Mouse (Mus musculus): ENCODE data around the gene Cox7a1.
A peak's percentile ranks its signal among the peaks of the same experiment; 100 is the strongest.
"Not testable (repeated sequence)": the region's sequence is repeated elsewhere in the genome, so short reads cannot be mapped to it uniquely, and the experiment has no call there.

Gene Cox7a1

DNA sequence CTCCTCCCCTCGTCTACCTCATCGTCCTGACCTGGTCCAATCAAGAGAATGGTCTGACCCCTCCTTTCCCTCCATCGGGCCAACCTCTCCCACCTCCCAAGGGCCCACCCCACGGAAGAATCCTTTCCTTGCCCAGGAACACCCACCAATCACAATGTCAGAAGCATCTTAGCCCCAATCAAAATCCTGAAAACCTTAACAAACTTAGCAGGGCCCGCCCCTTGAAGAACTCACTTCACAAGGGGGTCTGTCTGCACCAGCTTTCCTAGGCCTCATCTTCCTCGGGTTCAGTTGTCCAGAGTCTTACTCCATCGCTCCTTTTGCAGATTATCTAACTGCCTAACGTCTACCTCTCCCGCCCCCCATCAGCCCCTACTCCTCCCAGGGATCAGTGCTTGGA is 9.1 kb downstream of the Cox7a1 start:
- no peak for DNase-seq (ENCODE audit: low read depth, low spot score)

DNA sequence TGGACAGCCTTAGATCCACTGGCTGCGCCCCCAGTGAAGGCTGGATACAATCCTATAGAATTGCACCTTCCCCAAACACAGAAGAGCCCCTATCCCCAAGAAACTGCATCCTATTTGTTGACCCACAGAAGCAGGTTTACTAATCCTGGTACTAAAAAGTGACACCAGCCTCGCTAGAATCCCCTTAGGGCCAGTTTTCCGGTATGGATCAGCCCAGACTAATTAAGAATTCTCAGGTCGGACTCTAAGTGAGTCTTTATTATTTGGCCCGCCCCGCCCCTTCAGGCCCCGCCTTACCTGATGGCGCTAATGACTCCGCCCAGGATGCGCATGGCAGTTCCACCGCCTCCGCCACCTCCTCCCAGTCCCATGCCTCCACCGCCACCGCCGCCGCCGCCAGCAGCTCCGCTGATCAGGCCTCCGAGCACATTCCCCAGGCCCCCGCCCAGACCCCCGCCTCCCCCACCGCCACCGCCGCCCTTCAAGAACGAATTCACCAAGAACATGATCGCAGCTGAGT is 9.7 kb downstream of the Cox7a1 start:
- peak; percentile 89 for DNase-seq (ENCODE audit: low read depth, low spot score)

DNA sequence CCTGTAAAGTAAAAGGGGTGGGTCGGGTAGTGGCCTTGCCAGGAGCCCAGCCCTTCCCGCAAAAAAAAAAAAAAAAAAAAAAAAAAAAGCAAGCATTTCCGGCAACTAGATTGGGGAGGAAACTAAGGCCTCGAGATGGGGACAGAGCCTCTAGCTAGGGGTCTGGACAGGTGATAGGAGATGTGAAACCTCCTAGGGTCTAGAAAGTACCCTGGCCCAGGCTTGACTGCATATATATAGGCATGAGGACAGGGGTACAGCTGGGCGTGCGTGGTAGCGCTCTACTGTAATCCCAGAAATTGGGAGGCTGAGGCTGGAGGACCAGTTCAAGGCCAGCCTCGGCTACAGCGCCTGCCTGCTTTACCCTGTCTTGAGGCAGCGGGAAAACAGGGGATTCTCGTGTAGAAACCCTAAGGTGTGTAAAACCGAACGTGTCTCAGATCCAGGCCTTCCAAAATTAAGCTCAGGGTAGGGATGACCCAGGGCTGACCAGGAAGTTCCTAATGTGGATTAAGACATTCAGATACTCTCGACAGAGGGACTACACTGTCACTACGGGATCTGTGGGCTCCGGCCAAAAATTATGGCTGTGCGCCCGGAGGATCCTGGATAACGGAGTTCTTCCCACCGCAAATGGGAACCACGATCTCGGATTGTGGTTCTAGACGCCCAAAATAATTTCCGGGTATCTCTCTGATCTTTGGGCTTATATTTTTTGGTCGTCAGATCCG is 10.3 kb downstream of the Cox7a1 start:
- DNase-seq (ENCODE audit: low read depth, low spot score), result peak; percentile 70

DNA sequence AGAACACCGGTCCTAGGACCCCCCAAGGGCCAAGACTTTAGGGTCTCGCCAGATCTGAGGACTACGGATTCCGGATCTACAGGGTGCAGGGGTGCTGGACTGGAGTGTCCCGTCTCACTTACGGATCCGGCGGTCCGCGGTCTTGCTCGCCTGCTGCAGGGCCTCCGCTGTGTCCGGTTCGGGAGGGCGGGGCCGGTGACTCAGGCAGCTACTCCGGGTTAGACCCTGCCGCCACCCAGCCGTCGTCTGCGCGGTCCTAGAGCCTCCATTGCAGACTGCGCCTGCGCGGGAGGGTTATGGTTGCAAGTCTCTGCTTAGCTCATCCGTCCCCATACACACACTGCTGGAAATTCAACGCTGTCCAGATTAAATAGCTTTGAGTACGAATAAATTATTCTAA is 10.9 kb downstream of the Cox7a1 start:
- peak; percentile 94 for DNase-seq (ENCODE audit: low read depth, low spot score)

DNA sequence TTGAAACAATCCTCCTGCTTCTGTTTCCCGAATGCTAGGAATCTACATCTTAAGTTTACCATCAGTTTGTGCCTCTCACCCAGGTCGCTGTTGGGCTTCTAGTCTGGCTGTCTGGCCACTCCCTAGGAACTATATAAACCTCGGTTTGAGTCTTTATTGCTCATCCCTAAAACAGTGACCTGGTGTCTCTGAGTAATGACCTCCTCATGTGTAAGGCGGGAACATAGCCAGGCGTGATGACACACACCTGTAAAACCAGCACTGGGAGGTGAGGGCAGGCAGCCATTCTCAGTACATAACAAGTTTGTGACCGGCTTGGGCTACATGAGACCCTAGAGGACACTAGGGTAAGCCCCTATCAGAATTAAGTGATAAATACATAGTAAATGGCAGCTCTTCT is 11.5 kb downstream of the Cox7a1 start:
- DNase-seq (ENCODE audit: low read depth, low spot score), result no peak

DNA sequence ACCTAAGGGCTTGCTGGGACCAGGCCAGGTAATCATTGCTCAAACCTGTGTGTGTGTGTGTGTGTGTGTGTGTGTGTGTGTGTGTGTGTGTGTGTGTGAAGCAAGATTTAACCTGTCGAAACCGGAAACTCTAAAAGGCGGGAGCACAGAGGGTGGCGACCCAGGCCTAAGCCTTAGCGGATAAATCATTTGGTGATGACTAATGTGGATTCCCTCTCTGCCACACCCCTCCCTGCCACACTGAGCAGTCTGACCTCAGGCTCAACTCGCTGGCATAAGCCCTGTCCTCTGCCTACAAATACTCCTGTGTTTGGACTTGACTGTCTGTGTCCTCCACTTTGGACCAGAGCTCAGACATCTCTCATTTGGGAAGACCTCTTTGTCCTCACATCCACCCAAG is 12.2 kb downstream of the Cox7a1 start:
- DNase-seq (ENCODE audit: low read depth, low spot score), result no peak

DNA sequence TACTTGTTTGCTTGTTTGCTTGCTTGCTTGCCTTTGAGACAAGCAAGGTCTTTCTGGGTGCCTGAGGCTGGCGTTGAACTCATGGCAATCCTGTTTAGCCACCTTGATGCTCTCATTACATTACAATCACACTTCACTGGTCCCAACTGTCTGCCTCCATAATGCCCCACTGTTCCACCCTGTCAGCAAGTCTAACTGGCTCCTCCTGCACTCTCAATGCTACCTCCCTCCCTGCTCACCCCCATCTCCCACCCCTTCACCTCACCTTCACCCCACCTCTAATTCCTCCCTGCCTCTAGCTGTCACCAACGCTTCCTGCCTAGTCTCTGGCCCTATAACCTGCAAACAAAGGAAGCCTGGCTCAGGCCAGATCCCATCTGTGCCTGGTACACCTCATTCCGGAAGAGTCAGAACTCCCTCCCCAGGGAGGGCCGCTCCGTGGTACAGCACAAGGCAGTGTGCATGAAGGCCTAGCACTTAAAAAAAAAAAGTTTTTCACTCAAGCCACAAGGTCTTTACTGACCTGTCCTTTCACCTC is 13.7 kb downstream of the Cox7a1 start:
- DNase-seq (ENCODE audit: low read depth, low spot score), result no peak

DNA sequence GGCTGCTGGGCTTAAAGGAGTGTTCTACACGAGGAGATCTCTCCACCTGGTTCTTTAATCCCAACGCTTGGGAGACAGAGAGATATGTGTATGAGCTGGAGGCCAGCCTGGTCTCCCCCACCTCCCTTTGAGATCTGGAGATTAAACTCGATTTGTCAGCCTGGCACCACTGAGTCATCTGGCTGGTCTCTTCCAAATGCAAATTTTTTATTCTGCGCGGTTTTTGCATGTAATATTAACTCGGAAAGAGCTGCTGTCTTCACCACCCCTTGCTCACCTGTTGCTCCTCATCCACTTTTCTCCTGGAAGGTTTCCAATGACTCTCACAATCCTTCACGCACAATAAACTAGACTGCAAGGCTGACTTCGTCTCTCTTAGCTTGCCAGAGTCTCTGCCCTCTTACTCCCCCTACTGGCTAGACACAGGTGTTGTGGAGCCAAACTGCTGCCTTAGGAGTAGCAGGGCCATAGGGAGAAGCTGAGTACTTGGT is 14.6 kb downstream of the Cox7a1 start, which contains the start of gene Capns1:
TSS of gene Capns1 (minus strand) at position 331 of the 491 bp plus-strand sequence.
- peak; percentile 81 for DNase-seq (ENCODE audit: low read depth, low spot score)

DNA sequence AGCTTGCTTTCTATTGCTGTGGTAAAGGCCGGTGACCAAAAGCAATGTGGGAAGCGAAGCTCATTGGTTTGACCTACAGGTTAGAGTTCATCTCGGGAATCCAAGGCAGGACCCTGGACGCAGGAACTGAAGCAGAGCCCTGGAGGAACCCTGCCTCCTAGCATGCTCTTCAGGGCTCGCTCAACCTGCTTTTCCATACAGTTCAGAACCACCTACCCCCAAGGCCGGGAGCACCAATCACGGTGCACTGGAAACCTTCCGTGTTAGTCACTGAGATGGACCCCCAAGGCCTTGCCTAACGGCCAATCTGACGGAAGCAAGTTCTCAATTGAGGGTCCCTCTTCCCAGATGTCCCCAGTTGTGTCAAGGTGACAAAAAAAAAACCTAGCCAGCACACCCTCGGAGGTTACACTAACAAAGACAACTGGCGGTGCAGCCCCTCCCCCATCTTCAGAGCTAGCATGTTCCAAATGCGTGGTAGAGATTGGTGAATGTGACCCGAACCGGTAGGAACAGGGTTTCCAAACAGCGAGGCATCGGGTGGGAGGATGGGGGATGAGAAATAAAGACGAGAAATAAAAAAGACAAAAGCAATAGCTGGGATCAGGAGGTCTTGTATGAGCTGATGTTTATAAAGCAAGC is 15.7 kb downstream of the Cox7a1 start:
- no peak for DNase-seq (ENCODE audit: low read depth, low spot score)

DNA sequence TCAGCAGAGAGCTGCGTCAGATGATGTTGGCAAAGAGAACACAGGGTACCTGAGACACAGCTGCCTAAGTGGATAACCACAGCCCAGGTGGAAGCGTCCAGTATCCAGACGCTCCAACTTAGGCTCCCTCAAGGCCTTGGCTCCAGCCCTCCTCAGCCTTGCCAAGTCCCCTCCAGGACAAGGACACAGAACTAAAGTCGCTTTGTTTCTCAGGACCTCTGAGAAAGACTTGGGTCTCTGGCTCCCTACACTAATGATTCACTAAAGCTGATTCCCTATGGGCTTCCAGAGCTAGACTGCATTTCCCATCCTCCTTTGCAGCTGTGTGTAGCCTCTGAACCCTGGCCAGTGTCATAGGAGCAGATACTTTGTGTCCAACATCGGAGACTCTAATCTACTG is 16.3 kb downstream of the Cox7a1 start:
- DNase-seq (ENCODE audit: low read depth, low spot score), result no peak

DNA sequence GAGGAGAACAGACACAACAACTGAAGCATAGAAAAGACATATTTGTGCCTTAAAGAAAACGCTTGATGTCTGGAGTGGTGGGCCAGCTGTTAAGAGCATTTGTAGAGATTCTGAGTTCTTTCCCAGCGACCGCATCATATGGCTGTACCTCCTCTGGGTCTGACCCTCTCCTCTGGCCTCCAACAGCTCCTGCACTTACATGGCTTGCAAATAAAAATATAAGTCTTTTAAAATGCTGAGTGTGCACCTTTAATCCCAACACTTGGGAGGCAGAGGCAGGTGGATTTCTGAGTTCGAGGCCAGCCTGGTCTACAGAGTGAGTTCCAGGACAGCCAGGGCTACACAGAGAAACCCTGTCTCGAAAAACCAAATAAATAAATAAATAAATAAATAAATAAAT is 16.7 kb downstream of the Cox7a1 start:
- DNase-seq (ENCODE audit: low read depth, low spot score), result not testable (repeated sequence)

DNA sequence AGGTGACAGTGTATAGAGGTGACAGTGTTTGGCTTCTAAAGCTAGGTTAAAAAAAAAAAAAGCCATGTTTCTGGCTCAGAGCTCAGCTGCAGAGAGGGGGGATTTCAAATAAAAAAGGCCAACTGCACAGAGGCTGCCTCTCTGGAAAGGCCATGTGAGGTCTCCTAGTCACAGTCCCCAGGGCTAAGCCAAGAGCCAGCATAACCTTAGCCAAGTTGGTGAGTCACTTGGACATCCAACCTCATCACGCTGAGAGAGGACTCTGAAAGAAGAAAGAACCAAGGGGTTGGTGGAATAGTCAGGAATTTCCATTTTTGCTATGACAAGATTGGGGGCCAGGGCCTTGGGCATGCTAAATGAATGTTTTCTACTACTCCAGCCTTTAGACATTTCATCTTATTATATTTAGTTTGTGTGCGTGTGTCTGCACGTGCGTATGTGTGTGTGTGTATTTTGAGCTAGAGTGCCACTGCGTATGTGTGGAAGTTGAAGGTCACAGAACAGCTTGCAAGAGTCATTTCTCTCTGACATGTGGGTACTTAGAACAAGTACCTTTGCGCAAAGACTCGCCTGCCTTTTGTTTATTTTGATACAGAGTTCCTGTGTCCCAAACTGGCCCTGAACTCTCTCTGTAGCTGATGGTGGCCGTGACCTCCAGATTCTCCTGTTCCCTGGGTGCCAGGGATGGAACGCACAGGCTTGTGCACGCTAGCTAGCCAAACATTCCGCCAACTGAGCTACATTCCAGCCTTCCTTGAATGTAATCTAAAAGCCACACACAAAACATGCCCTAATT is 19.1 kb downstream of the Cox7a1 start:
- DNase-seq (ENCODE audit: low read depth, low spot score), result no peak

DNA sequence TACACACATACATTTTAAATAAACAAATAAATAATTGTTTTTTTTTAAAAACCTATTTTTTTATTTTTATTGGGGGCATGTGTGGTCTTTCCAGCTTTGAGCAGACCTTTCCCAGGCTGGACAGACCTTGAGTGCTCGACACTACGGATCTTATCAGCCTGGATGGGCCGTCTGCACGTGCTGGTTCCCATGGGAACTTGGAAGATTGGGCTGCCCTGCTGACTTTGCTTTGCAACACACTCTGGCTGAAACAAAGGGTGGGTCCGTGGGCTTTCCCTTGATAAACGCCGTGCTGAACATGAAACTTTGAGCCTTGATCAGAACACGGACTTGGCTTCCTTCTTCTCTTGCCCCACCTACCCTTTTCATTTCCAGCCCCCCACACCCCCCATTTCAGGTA is 20.4 kb downstream of the Cox7a1 start:
- DNase-seq (ENCODE audit: low read depth, low spot score), result no peak

DNA sequence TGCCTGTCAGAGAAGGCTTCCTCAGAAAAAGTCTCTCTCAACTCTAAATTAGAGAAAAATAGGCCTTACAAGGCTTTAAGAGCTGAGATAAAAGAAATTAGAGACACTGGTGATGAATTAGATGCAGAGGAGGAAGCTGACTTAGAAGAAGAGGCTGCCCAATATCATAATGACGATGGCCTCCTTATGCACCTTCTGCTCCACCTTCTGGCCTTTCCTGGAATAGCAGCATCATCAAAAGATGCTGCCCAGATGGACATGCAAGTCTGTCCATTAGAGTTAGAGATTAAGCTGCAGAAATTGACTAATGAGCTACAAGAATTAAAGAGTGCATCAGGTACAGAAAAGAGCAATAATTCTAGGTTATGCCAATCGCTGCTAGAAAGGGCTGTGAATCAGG is 21.4 kb downstream of the Cox7a1 start:
- peak; percentile 77 for DNase-seq (ENCODE audit: low read depth, low spot score)

DNA sequence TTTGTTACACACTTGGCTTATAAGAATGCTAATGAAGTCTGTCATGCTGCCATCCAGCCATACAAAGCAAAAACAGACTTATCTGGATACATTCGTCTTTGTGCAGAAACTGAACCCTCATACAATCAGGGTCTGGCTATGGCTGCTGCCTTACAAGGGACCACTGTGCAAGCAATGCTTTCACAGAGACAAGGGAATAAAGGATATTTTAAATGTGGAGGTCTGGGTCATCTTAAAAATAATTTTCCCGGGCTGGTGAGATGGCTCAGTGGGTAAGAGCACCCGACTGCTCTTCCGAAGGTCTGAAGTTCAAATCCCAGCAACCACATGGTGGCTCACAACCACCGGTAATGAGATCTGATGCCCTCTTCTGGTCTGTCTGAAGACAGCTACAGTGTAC is 22.4 kb downstream of the Cox7a1 start:
- DNase-seq (ENCODE audit: low read depth, low spot score), result not testable (repeated sequence)

DNA sequence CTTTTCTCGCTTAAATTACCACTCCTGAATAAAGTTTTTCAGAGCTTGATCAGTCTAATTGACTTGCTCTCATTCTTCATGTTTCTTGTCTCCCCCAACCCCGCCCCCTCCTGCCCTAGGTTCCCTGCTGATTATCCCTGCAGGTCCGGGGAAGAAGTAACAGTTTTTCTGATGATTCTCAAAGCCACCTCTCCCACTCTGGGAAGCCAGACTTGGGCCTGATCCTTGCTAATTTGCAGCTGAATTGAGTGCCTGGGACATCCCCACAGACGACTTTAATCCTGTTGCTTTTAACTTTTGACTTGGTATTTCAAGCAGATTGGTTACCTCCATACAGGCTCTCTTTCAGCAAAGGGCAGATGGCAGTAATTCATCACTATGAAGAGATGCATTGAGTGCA is 27.1 kb downstream of the Cox7a1 start:
- no peak for DNase-seq (ENCODE audit: low read depth, low spot score)

DNA sequence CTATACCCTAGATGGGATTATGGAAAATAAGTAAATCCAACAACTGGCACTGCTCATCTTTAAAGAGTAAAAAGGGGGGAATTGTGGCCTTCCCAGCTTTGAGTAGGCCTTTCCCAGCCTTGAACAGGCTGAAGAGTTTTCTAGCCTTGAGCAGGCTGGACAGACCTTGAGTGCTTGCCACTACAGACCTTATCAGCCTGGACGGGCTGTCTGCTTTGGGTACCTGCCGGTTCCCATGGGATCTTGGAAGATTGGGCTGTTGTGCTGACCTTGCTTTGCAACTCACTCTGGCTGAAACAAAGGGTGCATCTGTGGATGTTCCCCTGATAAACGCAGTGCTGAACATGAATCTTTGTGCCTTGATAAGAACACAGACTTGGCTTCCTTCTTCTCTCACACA is 29.9 kb downstream of the Cox7a1 start:
- DNase-seq (ENCODE audit: low read depth, low spot score), result no peak

DNA sequence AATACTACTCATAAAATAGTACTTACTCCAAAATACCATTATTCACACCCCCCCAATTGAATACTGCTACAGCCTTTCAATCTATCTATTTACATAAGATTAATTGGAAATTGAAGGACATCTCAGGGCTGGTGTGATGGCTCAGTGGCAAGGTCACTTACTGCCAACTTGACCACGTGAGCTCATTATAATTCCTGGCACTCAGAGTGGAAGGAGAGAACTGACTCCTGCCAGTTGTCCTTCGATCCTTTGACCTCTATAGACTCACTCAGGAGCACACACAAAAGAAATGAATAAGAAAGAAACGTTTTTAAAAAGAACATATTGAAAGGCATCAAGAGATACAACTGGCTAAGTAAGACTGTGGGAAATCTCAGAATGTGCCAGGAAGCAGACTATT is 31.9 kb downstream of the Cox7a1 start:
- DNase-seq (ENCODE audit: low read depth, low spot score), result no peak

DNA sequence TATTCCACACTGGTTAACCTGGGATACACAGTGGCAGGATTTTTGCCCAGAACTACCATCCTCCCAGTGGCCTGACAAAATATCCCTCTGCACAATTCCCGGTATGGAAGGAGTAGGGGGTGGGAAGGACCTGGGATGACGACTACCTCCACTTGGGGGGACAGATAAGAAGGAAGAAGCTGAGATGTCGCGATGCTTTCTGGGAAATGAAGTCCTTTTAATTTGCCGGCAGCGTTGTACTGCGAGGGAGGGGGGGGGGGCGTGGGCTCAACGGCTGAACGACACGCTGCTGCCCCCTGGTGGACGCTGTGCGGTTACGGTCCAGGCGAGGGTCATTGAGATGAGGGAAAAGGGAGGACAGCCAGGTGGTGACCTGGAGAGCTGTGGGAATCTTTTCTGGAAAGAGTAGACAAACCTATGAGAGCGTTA is 32.8 kb downstream of the Cox7a1 start:
- peak; percentile 80 for DNase-seq (ENCODE audit: low read depth, low spot score)

DNA sequence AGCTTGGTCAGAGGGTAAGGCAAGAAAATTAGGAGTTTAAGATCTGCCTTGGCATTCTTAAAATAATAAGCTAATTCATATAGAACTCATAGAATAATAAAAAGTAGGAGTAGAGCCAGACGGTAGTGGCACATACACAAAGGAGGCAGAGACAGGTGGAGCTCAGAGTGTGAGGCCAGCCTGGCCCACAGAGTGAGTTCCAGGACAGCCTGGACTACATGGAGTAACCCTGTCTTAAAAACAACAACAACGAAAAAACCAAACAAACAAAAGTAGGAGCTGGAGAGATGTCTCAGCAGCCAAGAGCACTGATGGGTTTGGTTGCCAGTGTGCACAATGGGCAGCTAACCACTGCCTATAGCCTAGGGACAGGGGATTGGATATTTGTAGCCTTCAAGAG is 33.3 kb downstream of the Cox7a1 start:
- no peak for DNase-seq (ENCODE audit: low read depth, low spot score)

DNA sequence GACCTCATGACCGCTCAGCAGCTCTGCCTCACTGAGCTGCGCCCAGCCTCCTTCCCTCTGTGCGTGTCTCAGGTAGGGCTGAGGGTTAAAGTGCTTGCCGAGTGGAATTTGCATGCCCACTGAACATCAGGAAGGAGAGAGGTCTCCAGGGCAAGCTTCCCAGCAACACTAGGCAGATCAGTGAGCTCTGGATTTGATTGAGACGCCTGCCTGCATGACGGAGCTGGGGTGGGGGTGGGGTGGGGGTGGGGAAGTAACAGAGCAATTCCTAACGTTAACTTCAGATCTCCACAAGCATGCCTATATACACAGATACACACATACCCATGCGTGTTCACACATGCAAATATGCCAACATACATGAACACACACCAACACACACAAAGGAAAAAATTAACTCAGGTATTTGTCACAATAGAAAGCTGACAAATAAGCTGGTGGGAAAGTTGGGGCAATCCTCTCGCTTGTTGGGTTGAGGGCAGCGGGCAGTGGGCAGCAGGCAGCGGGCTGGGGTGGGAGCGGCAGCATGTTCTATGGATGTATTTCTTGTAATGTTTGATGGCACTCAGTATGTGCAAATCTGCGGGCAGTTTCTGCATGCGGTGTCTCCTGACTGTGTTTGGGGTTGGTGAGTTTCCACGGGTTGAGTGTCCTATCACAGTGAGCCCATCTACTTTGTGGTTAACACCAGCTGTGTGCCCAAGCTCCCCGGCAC is 35.5 kb downstream of the Cox7a1 start:
- peak; percentile 57 for DNase-seq (ENCODE audit: low read depth, low spot score)

Data from A20 (cell line).